Mouse (Mus musculus) frontal cortex, adult 2 months (tissue): ENCODE data around the gene Chac1. TPM values are rescaled to one million over a fixed set of nuclear protein-coding genes. Genes with fewer than 3 reads are reported as not detected.
A peak's percentile ranks its signal among the peaks of the same experiment; 100 is the strongest.

Experiments used
- DNase-seq, 2 experiments: peaks; one replicate each; pipeline ENCODE4 v3.0.0; 2022; ENCODE audit warnings: low spot score in 1 of 2; ENCODE audit errors: extremely low spot score in 1 of 2
- polyA plus RNA-seq: library from polyadenylated mRNA; depleted of rRNA; stranded (reverse); fragments of >200 nt; gene quantifications from 2 replicates; pipeline ENCODE4 v1.2.3, GENCODE M21; 2012

Chac1 gene
- polyA plus RNA-seq, 1 experiment = 7.6 TPM

DNA sequence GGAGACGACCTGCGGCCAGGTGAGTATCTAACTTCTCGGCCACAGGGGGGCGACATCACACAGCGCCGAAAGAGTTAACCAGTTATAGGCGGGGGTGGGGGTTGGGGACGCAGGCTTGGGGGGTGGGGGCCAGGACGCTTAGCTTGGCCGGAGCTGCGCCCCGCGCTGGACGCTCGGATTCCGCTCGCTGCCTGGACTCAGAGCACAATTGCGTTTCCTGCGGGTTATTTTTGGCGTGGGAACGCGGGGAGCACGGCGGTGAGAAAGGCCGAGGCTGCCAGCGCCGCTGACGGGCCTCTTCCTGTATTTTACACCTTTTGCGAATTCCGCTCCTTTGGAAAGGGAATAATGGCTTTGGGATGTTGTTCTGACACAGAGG lies 23.9 kb upstream of the Chac1 start:
- peak in 1 of 2 experiments; percentile 41 for DNase-seq

DNA sequence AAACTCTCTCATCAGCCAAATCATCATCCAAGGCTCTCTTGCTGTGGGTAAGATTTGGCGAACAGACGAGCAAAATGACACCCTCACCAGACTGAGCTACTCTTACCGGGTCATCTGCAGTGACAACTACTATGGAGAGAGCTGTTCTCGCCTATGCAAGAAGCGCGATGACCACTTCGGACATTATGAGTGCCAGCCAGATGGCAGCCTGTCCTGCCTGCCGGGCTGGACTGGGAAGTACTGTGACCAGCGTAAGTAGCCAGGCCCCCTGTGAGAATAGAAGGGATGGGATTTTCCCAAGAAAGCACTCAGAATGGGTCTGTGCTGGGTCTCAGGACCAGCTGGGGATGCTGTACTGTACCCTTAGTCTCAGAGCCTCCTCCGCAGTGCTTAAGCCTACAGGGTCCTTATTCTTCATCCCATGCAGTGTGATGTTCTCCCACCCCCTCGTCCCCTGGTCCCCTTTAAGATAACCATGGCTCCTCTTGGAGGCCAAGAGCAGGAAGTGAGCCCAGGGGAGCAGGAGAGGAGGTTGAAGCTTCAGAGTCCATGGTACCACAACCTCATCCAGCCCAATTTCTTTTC lies 23.0 kb upstream of the Chac1 start:
- DNase-seq = no peak

DNA sequence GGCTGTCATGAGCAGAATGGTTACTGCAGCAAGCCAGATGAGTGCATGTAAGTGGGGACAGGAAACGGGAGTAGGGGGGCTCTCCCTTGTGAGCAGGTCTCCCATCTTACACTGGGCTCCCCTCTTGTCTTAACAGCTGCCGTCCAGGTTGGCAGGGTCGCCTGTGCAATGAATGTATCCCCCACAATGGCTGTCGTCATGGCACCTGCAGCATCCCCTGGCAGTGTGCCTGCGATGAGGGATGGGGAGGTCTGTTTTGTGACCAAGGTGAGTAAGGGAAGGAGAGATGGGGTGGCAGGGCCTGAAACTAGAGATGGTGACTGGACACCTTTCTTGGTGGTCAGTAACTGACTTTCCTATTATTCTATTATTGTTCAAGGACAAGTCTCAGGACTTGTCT lies 22.5 kb upstream of the Chac1 start:
- DNase-seq = no peak

DNA sequence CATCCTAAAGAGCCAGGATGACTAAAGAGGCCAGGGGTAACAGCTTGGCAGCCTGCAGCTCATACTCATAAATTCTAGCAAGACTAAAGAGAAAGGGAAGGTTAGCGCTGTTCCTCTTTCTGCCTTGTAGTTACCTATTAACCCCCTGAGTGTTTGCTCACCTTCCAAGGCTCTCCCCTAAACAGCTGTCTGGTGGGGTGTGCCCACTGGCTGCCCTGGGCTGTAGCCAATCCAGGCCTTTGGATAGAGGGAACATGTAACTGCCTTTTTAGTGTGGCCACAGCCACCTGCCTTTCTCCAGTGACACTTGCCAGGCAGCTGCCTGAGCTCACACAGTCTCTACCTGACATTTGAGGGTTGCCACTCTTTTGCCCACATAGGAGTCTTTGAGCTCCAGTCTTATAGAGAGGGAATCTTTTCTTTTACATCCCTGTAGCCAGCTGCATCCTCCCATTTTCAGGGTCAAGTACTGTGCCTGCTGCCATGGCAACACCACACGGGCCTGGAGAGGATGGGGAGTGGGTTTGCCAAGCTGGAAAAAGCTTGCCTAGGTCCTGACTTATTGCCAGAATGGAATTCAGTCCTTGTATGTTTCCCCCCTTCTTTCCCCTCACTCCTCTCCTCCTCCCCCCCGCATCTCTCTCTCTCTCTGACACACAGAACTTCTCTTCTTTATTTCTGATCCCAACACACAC lies 21.8 kb upstream of the Chac1 start:
- no peak for DNase-seq

DNA sequence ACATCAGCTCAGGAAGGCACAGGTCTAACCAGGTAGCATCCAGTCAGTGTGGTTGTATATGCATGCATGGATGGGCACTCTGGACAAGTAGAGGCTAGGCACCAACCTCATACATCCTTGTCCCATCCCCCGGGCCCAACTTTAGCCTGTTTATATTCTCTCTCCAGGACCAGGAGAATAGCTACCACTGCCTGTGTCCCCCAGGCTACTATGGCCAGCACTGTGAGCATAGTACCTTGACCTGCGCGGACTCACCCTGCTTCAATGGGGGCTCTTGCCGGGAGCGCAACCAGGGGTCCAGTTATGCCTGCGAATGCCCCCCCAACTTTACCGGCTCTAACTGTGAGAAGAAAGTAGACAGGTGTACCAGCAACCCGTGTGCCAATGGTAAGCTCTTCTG lies 20.2 kb upstream of the Chac1 start:
- no peak for DNase-seq

DNA sequence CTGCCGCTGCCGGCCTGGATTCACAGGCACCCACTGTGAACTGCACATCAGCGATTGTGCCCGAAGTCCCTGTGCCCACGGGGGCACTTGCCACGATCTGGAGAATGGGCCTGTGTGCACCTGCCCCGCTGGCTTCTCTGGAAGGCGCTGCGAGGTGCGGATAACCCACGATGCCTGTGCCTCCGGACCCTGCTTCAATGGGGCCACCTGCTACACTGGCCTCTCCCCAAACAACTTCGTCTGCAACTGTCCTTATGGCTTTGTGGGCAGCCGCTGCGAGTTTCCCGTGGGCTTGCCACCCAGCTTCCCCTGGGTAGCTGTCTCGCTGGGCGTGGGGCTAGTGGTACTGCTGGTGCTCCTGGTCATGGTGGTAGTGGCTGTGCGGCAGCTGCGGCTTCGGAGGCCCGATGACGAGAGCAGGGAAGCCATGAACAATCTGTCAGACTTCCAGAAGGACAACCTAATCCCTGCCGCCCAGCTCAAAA lies 18.8 kb upstream of the Chac1 start:
- DNase-seq = no peak

DNA sequence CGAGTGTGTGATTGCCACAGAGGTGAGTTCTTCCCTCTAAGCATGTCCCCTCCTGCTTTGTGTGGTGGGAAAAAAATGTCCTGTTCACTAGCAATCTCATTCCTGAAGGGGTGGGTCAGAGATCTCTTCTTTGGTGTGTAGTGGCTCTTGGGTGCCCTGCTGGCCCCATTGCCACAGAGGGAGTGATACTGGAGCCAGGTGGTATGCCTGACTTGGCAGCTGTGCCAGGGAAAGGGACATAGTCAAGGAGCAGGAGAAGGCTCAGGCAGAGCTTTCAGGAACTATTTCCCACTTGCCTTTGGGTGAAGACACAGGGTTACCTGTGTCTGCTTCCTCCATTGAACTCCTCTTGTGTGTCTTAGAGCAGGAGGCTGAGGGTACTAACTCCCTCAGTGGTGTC lies 16.9 kb upstream of the Chac1 start:
- no peak for DNase-seq

- no peak for DNase-seq
Observed at GRCm38 (mm10) chr2:119334964-119335525, 16.0 kb upstream of the Chac1 start.

DNA sequence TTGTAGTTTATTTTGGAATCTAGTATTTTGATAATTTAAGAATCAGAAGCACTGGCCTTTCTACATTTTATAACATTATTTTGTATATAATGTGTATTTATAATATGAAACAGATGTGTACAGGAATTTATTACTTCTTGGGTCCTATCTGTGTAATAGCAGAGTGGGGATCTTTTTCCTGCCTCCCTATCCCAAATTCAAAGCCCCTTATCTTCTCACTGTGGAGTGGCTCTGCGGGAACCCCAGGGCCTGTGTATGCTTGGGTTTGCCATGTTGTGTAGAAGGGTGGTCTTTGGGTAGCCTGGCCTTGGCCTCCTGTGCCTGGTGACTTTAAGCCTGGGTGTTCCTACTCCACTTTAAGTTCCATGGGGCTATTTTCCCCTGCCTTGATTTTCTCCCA lies 15.5 kb upstream of the Chac1 start:
- DNase-seq = no peak

DNA sequence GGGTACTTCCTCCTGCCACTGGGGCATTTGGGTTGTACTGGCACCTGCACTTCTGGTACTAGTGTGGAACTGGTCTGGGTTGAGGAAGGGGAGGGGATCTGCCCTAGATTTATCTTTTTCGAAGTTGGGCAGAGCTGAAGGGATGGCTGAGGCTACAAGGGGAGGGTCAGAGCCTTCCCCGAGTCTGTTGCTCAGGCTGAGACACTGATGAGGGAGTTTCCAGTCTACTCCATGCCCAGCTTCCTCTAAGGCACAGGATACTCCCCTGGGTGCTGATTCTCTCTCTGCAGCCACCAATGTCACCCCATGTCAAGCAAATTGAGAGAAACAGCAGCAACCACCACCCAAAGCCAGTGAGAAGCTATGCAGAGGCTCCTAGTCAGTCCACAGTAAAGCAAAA lies 15.0 kb upstream of the Chac1 start:
- DNase-seq = no peak

GRCm38 (mm10) chr2:119336470-119336869 lies 14.6 kb upstream of the Chac1 start:
- DNase-seq = no peak

GRCm38 (mm10) chr2:119337425-119338265 lies 13.4 kb upstream of the Chac1 start:
- peak in 1 of 2 experiments; percentile 86 for DNase-seq

DNA sequence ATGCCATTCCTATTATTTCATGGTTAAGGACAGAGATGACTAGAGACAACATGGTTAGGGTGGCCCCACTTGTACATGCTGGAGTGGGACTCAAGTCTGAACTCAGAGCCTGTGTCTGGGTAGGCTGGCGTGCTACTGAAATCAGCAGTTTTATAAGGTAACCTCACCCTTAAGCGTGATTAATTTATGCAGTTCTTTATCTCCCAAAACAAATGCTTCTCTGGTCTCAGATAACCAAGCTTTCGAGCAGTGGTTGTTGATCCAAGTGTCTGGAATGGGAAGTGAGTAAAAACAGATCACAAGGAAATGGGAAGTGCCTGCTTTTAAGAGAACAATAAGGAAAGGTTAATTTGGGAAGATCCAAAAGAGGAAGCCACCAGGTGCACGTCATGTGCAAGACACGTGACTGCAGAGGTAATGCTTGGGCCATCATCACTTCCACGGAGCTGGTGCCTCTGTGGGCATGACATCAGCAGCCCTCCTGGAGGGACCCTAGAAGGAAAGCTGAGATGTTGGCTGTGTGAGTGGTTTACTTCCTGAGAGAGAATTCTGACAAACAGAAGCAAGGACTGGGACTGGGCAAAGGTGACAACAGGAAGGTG lies 6.4 kb upstream of the Chac1 start:
- no peak for DNase-seq

GRCm38 (mm10) chr2:119353707-119354106 lies 2.7 kb downstream of the Chac1 start:
- no peak for DNase-seq

DNA sequence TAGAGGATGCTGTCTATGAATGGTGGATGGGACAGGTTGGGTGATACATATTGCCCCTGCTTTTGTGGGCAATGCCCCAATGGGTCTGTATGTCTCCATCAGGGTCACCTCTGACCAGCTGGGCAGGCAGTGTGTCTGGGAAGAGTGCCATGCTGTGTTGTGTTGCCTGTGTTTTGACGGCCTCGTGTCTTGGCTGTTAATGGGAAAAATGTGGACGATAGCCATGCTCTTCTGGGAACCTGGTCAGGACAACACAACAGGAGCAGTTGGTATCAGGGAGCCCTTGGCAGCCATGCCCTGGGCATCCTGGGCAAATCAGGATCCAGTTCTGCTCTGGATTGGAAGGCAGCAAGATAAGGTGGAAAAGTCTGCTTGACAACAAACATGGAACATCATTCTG lies 4.1 kb downstream of the Chac1 start:
- DNase-seq = no peak

DNA sequence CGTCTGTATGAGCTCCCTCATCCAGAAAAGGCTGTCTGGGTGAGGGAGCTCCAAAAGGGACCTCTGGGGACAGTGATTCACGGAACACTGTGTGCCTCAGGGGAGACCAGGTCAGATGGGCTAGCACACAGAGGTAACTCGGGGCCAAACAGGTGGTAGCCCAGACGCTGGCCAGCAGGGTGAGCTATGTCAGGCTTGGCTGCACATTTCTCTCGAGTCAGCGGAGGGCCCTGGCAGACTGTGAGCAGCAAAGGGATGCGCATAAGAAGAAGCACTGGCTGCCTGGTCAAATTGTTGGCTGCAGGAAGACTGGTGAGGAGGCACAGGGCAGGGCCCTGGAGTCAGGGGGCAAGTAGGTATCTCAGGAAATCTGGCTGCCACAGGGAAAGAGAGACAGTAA lies 4.6 kb downstream of the Chac1 start:
- DNase-seq = no peak

- DNase-seq = no peak
Observed at GRCm38 (mm10) chr2:119356310-119356709, 5.3 kb downstream of the Chac1 start.

DNA sequence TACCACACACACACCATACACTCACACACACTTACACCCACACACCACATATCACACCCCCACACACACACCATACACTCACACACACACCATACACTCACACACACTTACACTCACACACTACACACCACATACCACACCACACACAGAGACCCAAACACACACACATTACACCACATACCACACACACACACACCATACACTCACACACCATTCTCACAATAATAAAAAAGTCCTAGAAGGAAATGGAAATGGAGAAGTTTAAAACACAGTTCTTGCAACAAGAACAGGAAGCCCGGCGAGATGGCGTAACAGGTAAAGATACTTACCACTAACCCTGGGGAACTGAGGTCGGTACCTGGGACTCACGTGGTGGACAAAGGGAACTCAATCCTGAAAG lies 5.8 kb downstream of the Chac1 start:
- DNase-seq = no peak

DNA sequence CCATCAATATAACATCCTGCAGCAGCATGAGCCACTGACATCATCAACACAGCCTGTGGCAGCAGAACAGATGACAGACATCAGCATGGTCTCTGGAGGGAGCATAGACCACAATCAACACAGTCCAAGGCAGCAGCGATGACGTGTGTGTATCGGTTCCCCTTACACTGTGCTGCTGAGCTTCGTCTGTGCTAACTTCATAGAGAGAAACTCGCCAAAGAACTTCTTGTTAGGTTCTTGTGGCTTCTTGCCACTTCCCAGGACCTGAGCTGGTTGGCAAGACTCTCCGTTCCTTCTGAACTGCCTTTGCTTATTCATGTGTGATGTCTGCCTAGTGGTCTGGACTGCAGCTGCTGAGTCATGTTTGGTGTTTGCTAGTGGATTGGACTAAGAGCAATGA lies 7.2 kb downstream of the Chac1 start:
- DNase-seq = no peak

GRCm38 (mm10) chr2:119359721-119360291 lies 8.8 kb downstream of the Chac1 start:
- DNase-seq = no peak

DNA sequence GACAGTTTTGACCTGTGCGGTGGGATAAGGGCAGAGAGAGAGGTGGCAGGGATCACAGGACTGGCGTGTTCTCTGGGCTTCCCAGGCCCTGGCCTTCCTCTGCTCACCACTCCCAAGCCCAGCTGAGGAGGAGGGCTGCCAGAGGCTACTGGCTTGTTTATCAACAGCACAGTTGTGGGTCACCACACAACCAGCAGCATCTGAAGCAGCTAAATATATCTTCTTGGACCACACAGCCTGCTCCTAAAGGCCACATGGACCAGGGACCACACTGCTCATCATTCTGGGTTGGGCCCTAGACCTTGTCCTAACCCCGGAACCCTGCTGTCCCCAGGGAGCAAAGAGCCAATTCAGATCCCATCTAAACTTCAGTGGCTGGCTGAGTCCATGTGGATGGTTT lies 13.9 kb downstream of the Chac1 start:
- DNase-seq = no peak
